Mouse (Mus musculus) lung, postnatal 36 days (tissue): ENCODE measurements around the gene Hoxa11.

ENCODE experiments used
- DNase-seq: peaks from one replicate; pipeline ENCODE4 v3.0.0; 2022; ENCODE audit warnings: mixed read lengths

The Hoxa11 gene

GRCm38 (mm10) chr6:52230516-52231165 lies 15.0 kb downstream of the Hoxa11 start, which contains the start of gene Hoxa9:
Gene Hoxa9, minus strand, starts transcription at chr6:52231089.
- no peak for DNase-seq

GRCm38 (mm10) chr6:52229558-52230416 lies 15.8 kb downstream of the Hoxa11 start:
- no peak for DNase-seq

- no peak for DNase-seq
These were observed 16.8 kb downstream of the Hoxa11 start for GRCm38 (mm10) chr6:52228475-52229465.

- no peak for DNase-seq
These were observed 18.0 kb downstream of the Hoxa11 start for GRCm38 (mm10) chr6:52227470-52228222.

GRCm38 (mm10) chr6:52226569-52227257 lies 18.9 kb downstream of the Hoxa11 start:
- no peak for DNase-seq

GRCm38 (mm10) chr6:52225612-52226568 lies 19.7 kb downstream of the Hoxa11 start:
- no peak for DNase-seq

GRCm38 (mm10) chr6:52224895-52225611 lies 20.6 kb downstream of the Hoxa11 start:
- no peak for DNase-seq

GRCm38 (mm10) chr6:52223939-52224760 lies 21.5 kb downstream of the Hoxa11 start:
- DNase-seq = no peak

- DNase-seq = no peak
These were observed 22.9 kb downstream of the Hoxa11 start for GRCm38 (mm10) chr6:52222729-52223128.

GRCm38 (mm10) chr6:52221993-52222685 lies 23.5 kb downstream of the Hoxa11 start:
- DNase-seq = no peak

GRCm38 (mm10) chr6:52221337-52221992 lies 24.1 kb downstream of the Hoxa11 start, which contains the start of gene Hoxa7:
Gene Hoxa7, minus strand, starts transcription at chr6:52221854.
- DNase-seq = peak; percentile 87

- no peak for DNase-seq
These were observed 24.7 kb downstream of the Hoxa11 start for GRCm38 (mm10) chr6:52220865-52221310.

- no peak for DNase-seq
These were observed 25.4 kb downstream of the Hoxa11 start for GRCm38 (mm10) chr6:52220003-52220864.

- DNase-seq = no peak
These were observed 26.2 kb downstream of the Hoxa11 start for GRCm38 (mm10) chr6:52219234-52219942.

- DNase-seq = no peak
These were observed 26.9 kb downstream of the Hoxa11 start for GRCm38 (mm10) chr6:52218643-52219215.
